Mouse (Mus musculus): ENCODE results near the gene Slc23a3. TPM values are rescaled to one million over a fixed set of nuclear protein-coding genes. Genes with fewer than 3 reads are reported as not detected.

Gene Slc23a3
- polyA plus RNA-seq (2014; fragmentation: Illumina TruSeq; extraction: RNeasy Lipid Tissue Mini Kit (QIAGEN cat#74804); ENCODE audit: low read depth, low replicate concordance) = not detected

DNA sequence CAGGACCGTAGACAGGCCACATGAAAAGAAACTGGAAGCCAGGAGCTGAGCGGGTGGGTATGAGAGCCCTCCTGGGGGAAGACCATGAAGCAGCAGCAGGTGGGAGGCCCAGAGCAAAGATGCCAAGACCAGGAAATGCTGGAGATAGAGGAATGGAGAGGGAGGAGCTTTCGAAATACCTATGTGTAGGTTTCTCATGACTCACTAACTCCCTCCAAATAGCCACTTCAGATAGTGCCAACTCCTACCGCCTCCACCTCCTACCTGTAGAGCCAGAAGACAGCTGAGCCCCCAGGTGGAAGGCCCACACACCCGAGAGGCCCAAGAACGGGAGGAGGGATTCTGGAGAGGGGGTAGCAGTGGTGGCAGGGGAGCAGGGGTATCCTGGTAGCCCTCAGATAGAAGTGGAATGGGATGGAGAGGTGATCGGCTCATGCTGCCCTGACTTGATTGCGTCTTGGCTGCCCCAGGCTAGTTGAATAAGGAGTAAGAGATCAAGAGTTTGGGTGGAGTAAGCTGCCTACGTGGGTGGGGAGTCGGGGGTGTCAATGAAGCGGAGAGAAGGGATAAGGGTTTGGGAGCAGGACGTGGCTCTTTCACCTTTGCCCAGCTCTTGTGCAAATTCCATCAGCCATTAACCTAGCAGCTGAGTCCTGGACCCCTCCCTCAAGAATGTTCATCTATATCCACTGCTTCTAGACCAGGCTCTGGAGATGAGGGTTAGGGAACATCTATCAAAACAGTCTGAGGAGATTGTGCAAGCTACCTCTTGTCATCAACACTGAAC is at the start of gene Slc23a3:
Slc23a3 (minus strand) TSS at position 470 of the 787 bp plus-strand sequence.

DNA sequence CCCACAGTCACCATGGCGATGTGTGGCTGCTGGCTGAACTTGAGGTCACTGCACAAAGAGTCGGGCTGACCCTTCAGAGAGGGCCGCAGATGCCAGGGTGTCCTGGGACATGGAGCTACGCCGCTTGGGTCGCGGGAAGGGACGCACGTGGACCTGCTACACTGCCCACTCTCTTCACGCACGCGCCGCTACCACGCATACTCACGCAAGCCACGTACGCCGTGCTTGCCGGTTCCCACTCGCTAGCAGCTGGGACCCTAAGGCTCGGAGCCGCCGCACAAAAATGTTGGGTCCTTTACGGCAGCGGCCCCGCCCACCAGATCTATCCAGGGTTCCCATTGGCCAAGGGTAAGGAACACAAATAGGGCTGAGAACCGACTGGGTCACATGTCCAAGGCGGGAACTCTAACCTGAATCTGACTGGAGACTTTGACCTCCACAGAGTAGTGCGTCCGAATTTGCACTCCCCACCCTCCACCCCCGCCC is 46.5 kb upstream of the Slc23a3 start, which contains the start of gene Abcb6:
Abcb6 (minus strand) TSS at position 288 of the 486 bp plus-strand sequence.

DNA sequence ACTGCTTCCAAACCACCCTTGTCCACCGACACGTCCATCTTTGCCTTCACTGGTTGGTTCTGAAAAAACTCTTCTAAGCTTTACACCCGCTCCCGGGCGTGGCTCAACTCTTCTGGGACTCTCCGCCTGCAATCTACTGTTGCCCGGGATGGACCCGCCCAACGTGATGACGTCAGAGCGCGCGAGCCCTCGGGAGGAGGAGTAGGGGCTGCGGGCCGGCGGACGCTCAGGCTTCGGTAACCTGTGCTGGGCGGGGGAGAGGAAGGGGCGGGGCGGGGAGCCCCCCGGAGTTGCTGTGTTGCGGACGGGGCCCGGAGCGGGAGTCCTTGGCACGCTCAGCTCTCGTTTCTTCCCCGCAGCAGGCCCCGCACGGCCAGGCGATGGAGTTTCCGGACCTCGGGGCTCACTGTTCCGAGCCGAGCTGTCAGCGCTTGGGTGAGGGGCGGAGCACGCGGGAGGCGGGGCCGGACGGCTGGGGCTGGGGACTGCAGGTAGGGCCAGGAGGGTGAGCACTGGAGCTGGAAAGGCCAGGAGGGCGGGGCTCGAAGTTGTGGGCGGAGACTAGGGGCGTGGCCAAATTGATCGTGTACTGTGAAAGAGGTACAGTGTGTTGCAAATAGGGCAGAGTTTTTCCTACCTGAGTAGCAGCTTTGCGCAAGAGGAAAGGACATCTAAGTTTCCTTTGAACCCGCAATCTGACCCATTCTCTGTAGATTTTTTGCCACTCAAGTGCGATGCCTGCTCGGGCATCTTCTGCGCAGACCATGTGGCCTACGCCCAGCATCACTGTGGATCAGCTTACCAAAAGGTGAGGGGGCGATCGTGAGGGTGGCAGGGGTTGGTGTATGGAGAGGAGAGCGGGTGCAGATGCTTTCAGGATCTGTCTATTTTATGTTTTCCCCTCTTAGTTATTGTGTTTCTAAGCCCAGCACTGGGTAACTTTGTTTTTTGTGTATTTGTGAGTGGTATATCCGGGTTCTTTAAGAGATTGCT is 35.1 kb upstream of the Slc23a3 start, which contains the start of gene Zfand2b:
Zfand2b (plus strand) TSS at position 175 of the 993 bp plus-strand sequence.

DNA sequence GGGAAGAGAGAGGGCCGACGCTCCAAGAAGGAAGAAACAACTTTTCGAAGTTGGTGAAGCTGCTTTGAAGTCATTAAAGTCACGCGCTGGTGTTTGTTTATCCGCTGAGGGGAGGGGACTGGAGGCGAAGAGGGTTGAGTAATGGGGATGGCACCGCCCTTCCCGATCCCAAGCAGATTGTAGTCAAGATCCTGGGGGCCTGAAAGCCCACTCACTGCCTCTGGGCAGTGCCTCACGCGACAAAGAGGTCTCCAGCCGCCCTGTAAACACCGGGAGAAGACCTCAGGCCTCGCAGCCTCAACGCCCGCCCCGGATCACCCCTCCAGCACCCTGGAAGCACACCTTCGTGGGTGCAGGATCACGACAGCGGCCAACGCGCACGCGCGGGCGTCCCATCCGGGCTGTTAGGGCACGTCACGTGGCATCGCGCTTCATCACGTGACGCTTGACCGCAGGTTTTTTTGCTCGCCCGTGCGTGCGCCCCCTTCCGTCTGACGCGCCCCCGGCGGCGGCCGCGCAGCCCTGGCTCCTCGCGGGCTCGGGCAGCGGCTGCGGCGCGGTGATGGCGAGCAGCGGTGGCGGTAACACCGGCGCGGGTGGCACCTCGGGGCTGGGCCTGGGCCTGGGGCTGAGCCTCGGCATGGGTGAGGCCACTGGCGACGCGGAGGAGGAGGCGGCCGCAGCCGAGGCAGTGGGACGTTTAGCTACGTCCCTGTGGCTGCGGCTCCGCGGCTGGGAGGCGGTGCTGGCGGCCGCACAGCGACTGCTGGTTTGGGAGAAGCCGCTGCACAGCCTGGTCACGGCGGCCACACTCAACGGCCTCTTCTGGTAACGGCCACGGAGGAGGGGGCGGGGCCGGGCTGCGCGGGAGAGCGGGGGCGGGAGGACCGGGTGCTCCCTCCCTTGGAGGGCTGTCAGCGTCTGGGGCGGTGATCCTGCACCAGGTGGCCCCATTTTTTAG is 8.9 kb upstream of the Slc23a3 start, which contains the start of the genes Cnppd1 and Retreg2:
Cnppd1 (minus strand) TSS at position 411 of the 961 bp plus-strand sequence.
Retreg2 (plus strand) TSS at position 478 of the 961 bp plus-strand sequence.

DNA sequence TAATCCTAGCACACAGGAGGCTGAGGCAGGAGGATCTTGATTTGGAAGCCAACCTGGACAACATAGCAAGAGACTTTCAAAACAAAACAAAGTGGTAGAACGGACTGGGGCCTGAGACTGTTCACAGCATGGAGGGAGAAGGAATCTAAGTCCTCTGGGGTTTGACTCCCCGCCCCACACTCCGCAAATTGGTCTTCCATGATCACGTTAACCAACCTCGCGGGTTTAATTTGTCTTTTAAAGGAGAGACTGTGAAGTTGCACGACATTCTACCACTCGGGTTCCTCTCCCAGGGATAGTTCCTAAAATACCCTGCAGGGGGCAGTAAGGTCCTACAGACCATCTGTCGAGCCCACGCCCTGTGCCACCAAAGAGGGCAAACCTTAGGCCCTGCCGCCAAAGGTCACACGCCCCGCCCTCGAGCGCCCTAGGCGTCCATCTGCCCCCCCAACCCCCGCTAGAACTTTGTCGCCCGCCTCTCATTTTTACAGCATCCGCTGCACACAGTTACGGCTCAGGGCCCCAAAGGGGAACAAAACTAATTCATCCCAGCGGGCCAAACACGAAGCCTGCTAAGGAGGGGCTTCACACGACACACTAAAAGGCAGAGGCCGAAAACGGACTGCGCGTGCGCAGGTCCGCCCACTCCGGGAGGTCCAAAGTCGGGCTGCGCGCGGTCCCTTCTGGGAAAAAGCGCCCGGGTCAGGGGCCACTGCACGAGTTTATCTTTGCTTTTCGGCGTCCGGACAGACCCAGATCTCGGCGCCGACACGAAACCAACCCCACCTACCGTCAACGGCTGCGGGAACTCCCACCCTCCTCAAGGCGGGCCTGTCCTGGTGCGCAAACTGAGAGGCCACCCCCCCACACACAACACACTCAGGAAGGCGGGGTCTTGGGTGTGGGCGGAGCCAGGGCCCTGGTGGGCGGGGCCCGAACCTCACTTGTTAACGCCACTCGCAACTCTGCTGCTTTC is 9.1 kb downstream of the Slc23a3 start, which contains the start of gene Nhej1:
Nhej1 (minus strand) TSS at position 855 of the 976 bp plus-strand sequence.

Other genes with a start within 250 kb of the Slc23a3 start
- 3.4 TPM for gene Fev, start 248.5 kb downstream of the Slc23a3 start, polyA plus RNA-seq (2014; fragmentation: Illumina TruSeq; extraction: RNeasy Lipid Tissue Mini Kit (QIAGEN cat#74804); ENCODE audit: low read depth, low replicate concordance)
- not detected for gene Cryba2, start 240.7 kb downstream of the Slc23a3 start, polyA plus RNA-seq (2014; fragmentation: Illumina TruSeq; extraction: RNeasy Lipid Tissue Mini Kit (QIAGEN cat#74804); ENCODE audit: low read depth, low replicate concordance)
- 54.2 TPM for gene Cfap65, start 198.3 kb downstream of the Slc23a3 start, polyA plus RNA-seq (2014; fragmentation: Illumina TruSeq; extraction: RNeasy Lipid Tissue Mini Kit (QIAGEN cat#74804); ENCODE audit: low read depth, low replicate concordance)
- not detected for gene Ihh, start 182.2 kb downstream of the Slc23a3 start, polyA plus RNA-seq (2014; fragmentation: Illumina TruSeq; extraction: RNeasy Lipid Tissue Mini Kit (QIAGEN cat#74804); ENCODE audit: low read depth, low replicate concordance)
- 4.0 TPM for gene Nhej1, start 8.7 kb downstream of the Slc23a3 start, polyA plus RNA-seq (2014; fragmentation: Illumina TruSeq; extraction: RNeasy Lipid Tissue Mini Kit (QIAGEN cat#74804); ENCODE audit: low read depth, low replicate concordance)
- 14.3 TPM for gene Cnppd1, start 8.8 kb upstream of the Slc23a3 start, polyA plus RNA-seq (2014; fragmentation: Illumina TruSeq; extraction: RNeasy Lipid Tissue Mini Kit (QIAGEN cat#74804); ENCODE audit: low read depth, low replicate concordance)
- gene Retreg2, start 8.9 kb upstream of the Slc23a3 start, polyA plus RNA-seq (2014; fragmentation: Illumina TruSeq; extraction: RNeasy Lipid Tissue Mini Kit (QIAGEN cat#74804); ENCODE audit: low read depth, low replicate concordance) = 17.7 TPM
- gene Zfand2b, start 34.8 kb upstream of the Slc23a3 start, polyA plus RNA-seq (2014; fragmentation: Illumina TruSeq; extraction: RNeasy Lipid Tissue Mini Kit (QIAGEN cat#74804); ENCODE audit: low read depth, low replicate concordance) = not detected
- 9.5 TPM for gene Abcb6, start 46.5 kb upstream of the Slc23a3 start, polyA plus RNA-seq (2014; fragmentation: Illumina TruSeq; extraction: RNeasy Lipid Tissue Mini Kit (QIAGEN cat#74804); ENCODE audit: low read depth, low replicate concordance)
- 3.0 TPM for gene Ankzf1, start 58.3 kb upstream of the Slc23a3 start, polyA plus RNA-seq (2014; fragmentation: Illumina TruSeq; extraction: RNeasy Lipid Tissue Mini Kit (QIAGEN cat#74804); ENCODE audit: low read depth, low replicate concordance)
- gene Atg9a, start 58.3 kb upstream of the Slc23a3 start, polyA plus RNA-seq (2014; fragmentation: Illumina TruSeq; extraction: RNeasy Lipid Tissue Mini Kit (QIAGEN cat#74804); ENCODE audit: low read depth, low replicate concordance) = 68.6 TPM
- gene Glb1l, start 76.9 kb upstream of the Slc23a3 start, polyA plus RNA-seq (2014; fragmentation: Illumina TruSeq; extraction: RNeasy Lipid Tissue Mini Kit (QIAGEN cat#74804); ENCODE audit: low read depth, low replicate concordance) = 194 TPM
- 18.6 TPM for gene Stk16, start 76.9 kb upstream of the Slc23a3 start, polyA plus RNA-seq (2014; fragmentation: Illumina TruSeq; extraction: RNeasy Lipid Tissue Mini Kit (QIAGEN cat#74804); ENCODE audit: low read depth, low replicate concordance)
- 11.1 TPM for gene Tuba4a, start 86.0 kb upstream of the Slc23a3 start, polyA plus RNA-seq (2014; fragmentation: Illumina TruSeq; extraction: RNeasy Lipid Tissue Mini Kit (QIAGEN cat#74804); ENCODE audit: low read depth, low replicate concordance)
- 33.7 TPM for gene A630095N17Rik, start 98.2 kb upstream of the Slc23a3 start, polyA plus RNA-seq (2014; fragmentation: Illumina TruSeq; extraction: RNeasy Lipid Tissue Mini Kit (QIAGEN cat#74804); ENCODE audit: low read depth, low replicate concordance)
- 96.0 TPM for gene Dnajb2, start 102.5 kb upstream of the Slc23a3 start, polyA plus RNA-seq (2014; fragmentation: Illumina TruSeq; extraction: RNeasy Lipid Tissue Mini Kit (QIAGEN cat#74804); ENCODE audit: low read depth, low replicate concordance)
- not detected for gene Ptprn, start 130.6 kb upstream of the Slc23a3 start, polyA plus RNA-seq (2014; fragmentation: Illumina TruSeq; extraction: RNeasy Lipid Tissue Mini Kit (QIAGEN cat#74804); ENCODE audit: low read depth, low replicate concordance)
- 0.56 TPM for gene Resp18, start 144.5 kb upstream of the Slc23a3 start, polyA plus RNA-seq (2014; fragmentation: Illumina TruSeq; extraction: RNeasy Lipid Tissue Mini Kit (QIAGEN cat#74804); ENCODE audit: low read depth, low replicate concordance)
- gene Dnpep, start 184.1 kb upstream of the Slc23a3 start, polyA plus RNA-seq (2014; fragmentation: Illumina TruSeq; extraction: RNeasy Lipid Tissue Mini Kit (QIAGEN cat#74804); ENCODE audit: low read depth, low replicate concordance) = 5.5 TPM
- gene Des, start 226.4 kb upstream of the Slc23a3 start, polyA plus RNA-seq (2014; fragmentation: Illumina TruSeq; extraction: RNeasy Lipid Tissue Mini Kit (QIAGEN cat#74804); ENCODE audit: low read depth, low replicate concordance) = 0.55 TPM
- 0.14 TPM for gene Speg, start 241.4 kb upstream of the Slc23a3 start, polyA plus RNA-seq (2014; fragmentation: Illumina TruSeq; extraction: RNeasy Lipid Tissue Mini Kit (QIAGEN cat#74804); ENCODE audit: low read depth, low replicate concordance)

Measured in testis, adult 10 weeks (tissue).